Mouse (Mus musculus) stomach, embryonic 15.5 days (tissue): ENCODE results near the gene Svs4. TPM values are rescaled to one million over a fixed set of nuclear protein-coding genes. Genes with fewer than 3 reads are reported as not detected.
"Not testable (repeated sequence)": the region's sequence is repeated elsewhere in the genome, so short reads cannot be mapped to it uniquely, and the experiment has no call there.

Experiments
- ATAC-seq: fragments of 200-750 bp; cut with Nextera tagmentation; 2 replicates; pipeline ENCODE4 v1.8.0; 2017; ENCODE audit warnings: low read depth, moderate number of reproducible peaks, moderate TSS enrichment; ENCODE audit not compliant: insufficient read depth, low FRiP score
- H3K27ac ChIP-seq: fragments of 300-500 bp; sonication (generic); 2 replicates; pipeline ENCODE4 v1.5.1; 2015; ENCODE audit warnings: mild to moderate bottlenecking, inconsistent platforms
- H3K27me3 ChIP-seq: fragments of 300-500 bp; sonication (generic); replicated peaks from 2 replicates; pipeline ENCODE4 v1.6.1; 2015; ENCODE audit warnings: inconsistent platforms
- H3K36me3 ChIP-seq: fragments of 300-500 bp; sonication (generic); 2 replicates; pipeline ENCODE4 v1.6.1; 2015; ENCODE audit warnings: inconsistent platforms
- H3K4me1 ChIP-seq: fragments of 300-500 bp; sonication (generic); 2 replicates; pipeline ENCODE4 v1.6.1; 2015; ENCODE audit warnings: inconsistent platforms
- H3K4me2 ChIP-seq: fragments of 300-500 bp; sonication (generic); 2 replicates; pipeline ENCODE4 v1.6.1; 2015; ENCODE audit warnings: mild to moderate bottlenecking, inconsistent platforms
- H3K4me3 ChIP-seq: fragments of 300-500 bp; sonication (generic); replicated peaks from 2 replicates; pipeline ENCODE4 v1.5.1; 2015; ENCODE audit warnings: inconsistent platforms
- H3K9ac ChIP-seq: fragments of 300-500 bp; sonication (generic); 2 replicates; pipeline ENCODE4 v1.6.1; 2015; ENCODE audit warnings: inconsistent platforms
- H3K9me3 ChIP-seq: fragments of 300-500 bp; sonication (generic); 2 replicates; pipeline ENCODE4 v1.6.1; 2016; ENCODE audit warnings: inconsistent platforms
- WGBS: fragments of 180-500 bp; shearing (Covaris S2); methylation state at CpG from one replicate; pipeline ENCODE4 v1.1.7; 2015; 5-methylcytosine and 5-hydroxymethylcytosine counted together
- polyA plus RNA-seq: library from polyadenylated mRNA; unstranded; fragments of >200 nt; fragmentation: Nextera tagmentation; extraction: Ambion mirVana; gene quantifications from 2 replicates; pipeline ENCODE4 v1.2.1, GENCODE M21; 2015

Svs4 gene
- polyA plus RNA-seq: not detected in 2 replicates

DNA sequence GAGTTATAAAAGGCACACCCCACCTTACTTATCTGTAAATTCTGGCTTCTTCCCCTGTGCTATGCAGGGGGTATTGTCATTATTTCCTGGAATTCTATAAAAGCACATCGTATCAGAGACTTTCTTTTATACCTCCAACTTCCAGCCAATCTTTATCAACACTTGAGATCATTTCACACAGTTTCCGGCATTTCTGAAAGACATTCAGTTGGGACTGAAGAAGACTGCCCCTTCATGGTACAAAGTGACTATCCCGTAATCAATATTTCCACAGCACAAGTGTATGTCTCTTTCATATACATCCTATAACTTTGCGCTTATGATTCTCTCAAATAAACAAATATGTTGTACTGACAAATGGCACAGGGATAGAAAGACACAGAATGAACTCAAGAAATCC is at the start of gene Svs4:
Gene Svs4, minus strand, starts transcription at position 101 of the 400 bp plus-strand sequence.
- Histone ChIP-seq H3K4me2 (no peak within 1 kb of the TSS), H3K9me3 (no peaks in the 10 kb centered on the region), H3K27ac (no peak within 1 kb of the TSS), H3K4me1 (no peaks in the 10 kb centered on the region), H3K9ac (no peak within 1 kb of the TSS), H3K36me3 (no peaks in the 10 kb centered on the region), H3K4me3 (no peak within 1 kb of the TSS), H3K27me3 (no peaks in the 10 kb centered on the region)
- WGBS: 87% methylated on average over 4 of the region's 4 CpGs
- ATAC-seq: no peak

DNA sequence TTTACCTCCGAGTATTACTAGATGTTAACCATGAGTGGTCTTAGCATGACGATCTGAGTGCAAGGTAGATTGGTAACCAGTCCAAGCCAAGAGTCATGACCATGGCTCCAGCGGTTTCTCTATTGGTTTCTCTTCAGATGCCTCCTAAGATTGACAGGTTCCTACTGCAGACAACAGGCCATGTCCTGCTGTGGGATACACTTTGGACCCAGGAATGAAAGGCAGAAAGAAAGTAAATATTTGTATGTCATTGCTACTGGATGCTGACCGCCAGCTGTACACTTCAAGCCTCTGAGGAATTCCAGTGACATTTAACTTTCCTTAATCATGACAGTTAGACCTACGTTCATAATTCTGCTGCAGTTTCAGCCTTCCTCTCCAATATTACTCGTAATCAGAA is 42.7 kb upstream of the Svs4 start:
- no peaks in the 10 kb centered on the region for H3K36me3 ChIP-seq
- no peak overlapping the region for H3K4me2 ChIP-seq
- WGBS: 70% methylated on average over 6 of the region's 6 CpGs
- H3K4me3 ChIP-seq: no peak overlapping the region
- ATAC-seq: no peak
- H3K27me3 ChIP-seq: no peaks in the 10 kb centered on the region
- H3K9ac ChIP-seq: no peak overlapping the region
- H3K27ac ChIP-seq: no peak overlapping the region
- H3K4me1 ChIP-seq: no peaks in the 10 kb centered on the region
- no peaks in the 10 kb centered on the region for H3K9me3 ChIP-seq

DNA sequence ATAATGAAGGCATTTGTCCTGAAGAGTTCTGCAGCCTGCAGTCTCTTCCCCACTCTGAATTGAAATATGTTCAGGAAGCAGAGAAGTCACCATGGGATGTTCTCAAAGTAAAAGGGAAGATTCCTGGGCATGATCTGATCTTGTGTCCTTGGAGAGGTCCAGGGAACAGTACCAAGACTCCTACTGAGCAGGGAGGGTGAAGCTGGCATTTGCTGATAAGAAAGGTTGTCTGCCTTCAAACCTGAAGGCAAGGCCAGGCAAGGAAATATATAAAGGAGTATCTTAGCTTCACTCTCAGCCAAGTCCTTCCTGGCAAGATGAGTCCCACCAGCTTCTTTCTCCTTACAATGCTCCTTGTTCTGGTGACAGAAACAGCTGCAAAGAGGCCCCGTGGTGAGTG is 38.2 kb upstream of the Svs4 start, which contains the start of gene Svs6:
Gene Svs6, plus strand, starts transcription at position 301 of the 400 bp plus-strand sequence.
- H3K27me3 ChIP-seq, H3K4me1 ChIP-seq, H3K9ac ChIP-seq, H3K4me3 ChIP-seq, H3K9me3 ChIP-seq, H3K4me2 ChIP-seq, H3K36me3 ChIP-seq, H3K27ac ChIP-seq, ATAC-seq: not testable (repeated sequence)
- WGBS: 85% methylated on average over 1 of the region's 1 CpGs

DNA sequence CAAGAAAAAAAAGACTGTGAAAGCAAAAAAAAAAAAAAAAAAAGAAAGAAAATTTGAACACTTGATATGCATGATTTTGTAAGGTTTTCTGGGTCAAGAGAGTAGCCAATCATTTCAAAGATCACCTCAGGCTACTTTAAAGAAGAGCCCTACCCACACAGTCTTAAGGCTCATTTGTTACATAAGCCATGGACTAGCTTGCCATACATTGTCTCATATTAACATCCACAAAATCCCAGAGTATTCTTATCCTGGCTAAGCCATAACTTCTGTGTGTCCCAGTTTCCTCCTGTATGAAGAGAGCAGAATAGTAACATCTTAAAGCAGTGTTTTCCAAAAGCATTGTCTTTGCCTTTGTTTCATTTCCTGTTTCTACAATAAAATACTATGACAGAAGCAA is 37.2 kb upstream of the Svs4 start:
- not testable (repeated sequence) for H3K4me3 ChIP-seq, H3K27me3 ChIP-seq, H3K4me1 ChIP-seq, ATAC-seq, H3K27ac ChIP-seq, H3K36me3 ChIP-seq, H3K4me2 ChIP-seq, H3K9me3 ChIP-seq, H3K9ac ChIP-seq

DNA sequence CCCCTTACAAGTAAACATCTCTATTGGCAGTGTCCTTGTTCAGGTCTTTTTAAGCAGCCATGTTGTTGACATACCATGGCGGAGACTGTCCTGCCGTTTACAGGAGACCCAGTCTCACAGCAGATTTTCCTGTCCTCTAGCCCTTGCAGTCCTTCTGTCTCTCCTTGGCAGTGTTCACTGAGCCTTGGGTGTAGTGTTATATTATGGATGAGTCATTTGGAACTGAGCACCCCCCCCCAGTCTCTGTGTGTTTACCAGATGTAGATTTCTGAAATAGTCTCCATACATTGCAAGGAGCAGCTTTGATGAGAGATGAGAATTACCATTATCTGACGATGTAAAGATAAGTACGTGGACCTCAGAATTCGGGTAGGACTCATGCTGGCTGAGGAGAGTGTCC is 34.3 kb upstream of the Svs4 start:
- H3K9me3 ChIP-seq: no peaks in the 10 kb centered on the region
- H3K4me2 ChIP-seq: no peak overlapping the region
- no peaks in the 10 kb centered on the region for H3K27me3 ChIP-seq
- no peak overlapping the region for H3K9ac ChIP-seq
- H3K36me3 ChIP-seq: no peaks in the 10 kb centered on the region
- H3K27ac ChIP-seq: no peak overlapping the region
- no peak for ATAC-seq
- H3K4me3 ChIP-seq: no peak overlapping the region
- WGBS: 79% methylated on average over 5 of the region's 5 CpGs
- no peaks in the 10 kb centered on the region for H3K4me1 ChIP-seq

DNA sequence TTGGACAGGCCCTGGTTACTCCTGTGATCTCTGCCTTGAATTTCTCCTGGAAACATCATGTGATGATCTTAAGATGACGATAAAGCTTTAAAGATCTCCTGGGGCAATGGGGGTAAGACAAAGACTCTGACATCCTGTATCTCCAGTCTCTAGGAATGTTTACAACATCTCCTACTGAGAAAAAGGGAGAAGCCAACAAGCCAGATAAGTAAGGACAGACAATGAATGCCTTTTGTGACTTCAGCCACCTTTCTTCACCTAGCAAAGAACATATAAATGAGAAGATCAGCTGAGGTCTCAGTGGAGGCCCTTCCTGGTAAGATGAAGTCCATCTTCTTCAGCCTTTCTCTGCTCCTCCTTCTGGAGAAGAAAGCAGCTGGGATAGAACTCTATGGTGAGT is 10.7 kb upstream of the Svs4 start, which contains the start of gene Svs3a:
Gene Svs3a, plus strand, starts transcription at position 301 of the 400 bp plus-strand sequence.
- H3K27me3 ChIP-seq, ATAC-seq, H3K9ac ChIP-seq, H3K27ac ChIP-seq, H3K4me1 ChIP-seq, H3K4me3 ChIP-seq, H3K9me3 ChIP-seq, H3K36me3 ChIP-seq, H3K4me2 ChIP-seq: not testable (repeated sequence)
- 61% methylated on average over 1 of the region's 1 CpGs for WGBS

DNA sequence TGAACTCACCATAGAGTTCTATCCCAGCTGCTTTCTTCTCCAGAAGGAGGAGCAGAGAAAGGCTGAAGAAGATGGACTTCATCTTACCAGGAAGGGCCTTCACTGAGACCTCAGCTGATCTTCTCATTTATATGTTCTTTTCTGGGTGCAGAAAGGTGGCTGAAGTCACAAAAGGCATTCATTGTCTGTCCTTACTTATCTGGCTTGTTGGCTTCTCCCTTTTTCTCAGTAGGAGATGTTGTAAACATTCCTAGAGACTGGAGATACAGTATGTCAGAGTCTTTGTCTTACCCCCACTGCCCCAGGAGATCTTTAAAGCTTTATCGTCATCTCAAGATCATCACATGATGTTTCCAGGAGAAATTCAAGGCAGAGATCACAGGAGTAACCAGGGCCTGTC is 21.7 kb downstream of the Svs4 start, which contains the start of gene Svs3b:
Gene Svs3b, minus strand, starts transcription at position 101 of the 400 bp plus-strand sequence.
- not testable (repeated sequence) for H3K9me3 ChIP-seq, H3K4me1 ChIP-seq, H3K9ac ChIP-seq, H3K36me3 ChIP-seq, H3K27ac ChIP-seq, H3K27me3 ChIP-seq, H3K4me2 ChIP-seq, H3K4me3 ChIP-seq, ATAC-seq
- WGBS: 69% methylated on average over 1 of the region's 1 CpGs

DNA sequence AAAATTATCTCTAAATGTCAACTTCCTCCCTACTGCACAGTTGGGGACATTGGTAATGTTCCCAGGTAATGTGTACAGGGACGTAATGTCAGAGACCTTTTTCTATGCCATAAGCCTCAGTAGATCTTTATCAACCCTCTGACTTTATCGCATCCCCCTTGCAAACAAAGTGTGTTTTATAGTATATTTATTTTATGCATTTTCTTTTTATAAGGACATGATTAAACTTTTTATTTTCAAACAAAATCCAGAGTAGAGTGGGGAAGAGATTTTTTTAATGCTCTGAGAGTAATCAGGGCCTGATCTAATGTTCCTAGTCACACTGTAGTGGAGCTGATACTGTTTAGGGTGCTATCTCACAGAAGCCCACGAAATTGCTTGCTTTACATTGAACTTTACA is 39.9 kb downstream of the Svs4 start, which contains the start of gene Svs2:
Gene Svs2, minus strand, starts transcription at position 101 of the 400 bp plus-strand sequence.
- WGBS: 77% methylated on average over 3 of the region's 3 CpGs
- Histone ChIP-seq H3K4me2 (no peak within 1 kb of the TSS), H3K27ac (no peak within 1 kb of the TSS), H3K27me3 (no peaks in the 10 kb centered on the region), H3K36me3 (no peaks in the 10 kb centered on the region), H3K4me3 (no peak within 1 kb of the TSS), H3K9me3 (no peaks in the 10 kb centered on the region), H3K9ac (no peak within 1 kb of the TSS), H3K4me1 (no peaks in the 10 kb centered on the region)
- ATAC-seq: no peak

DNA sequence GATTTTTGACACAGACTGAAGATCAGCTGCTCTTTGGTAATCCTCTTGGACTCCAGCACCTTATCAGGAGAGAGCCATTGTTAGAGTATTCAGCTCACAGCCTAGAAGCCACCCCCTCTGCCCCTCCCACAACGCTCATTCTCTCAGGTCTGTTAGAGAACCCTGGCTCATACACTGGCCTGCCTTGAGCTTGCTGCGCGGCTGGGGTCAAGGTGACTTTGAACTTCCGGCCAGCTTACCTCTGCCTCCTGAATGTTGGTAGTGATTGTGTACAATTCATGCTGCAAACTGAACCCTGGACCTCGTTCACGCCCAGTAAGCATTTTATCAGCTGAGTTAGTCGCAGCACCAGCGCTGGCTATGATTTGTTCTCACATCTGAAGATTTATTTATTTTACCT is 45.6 kb downstream of the Svs4 start:
- Histone ChIP-seq H3K27me3 (no peaks in the 10 kb centered on the region), H3K4me1 (no peaks in the 10 kb centered on the region), H3K27ac (no peak overlapping the region), H3K4me2 (no peak overlapping the region), H3K9ac (no peak overlapping the region), H3K36me3 (no peaks in the 10 kb centered on the region), H3K4me3 (no peak overlapping the region), H3K9me3 (no peaks in the 10 kb centered on the region)
- 66% methylated on average over 8 of the region's 8 CpGs for WGBS
- peak; percentile 35; the same call in 1 of the 2 replicates for ATAC-seq

DNA sequence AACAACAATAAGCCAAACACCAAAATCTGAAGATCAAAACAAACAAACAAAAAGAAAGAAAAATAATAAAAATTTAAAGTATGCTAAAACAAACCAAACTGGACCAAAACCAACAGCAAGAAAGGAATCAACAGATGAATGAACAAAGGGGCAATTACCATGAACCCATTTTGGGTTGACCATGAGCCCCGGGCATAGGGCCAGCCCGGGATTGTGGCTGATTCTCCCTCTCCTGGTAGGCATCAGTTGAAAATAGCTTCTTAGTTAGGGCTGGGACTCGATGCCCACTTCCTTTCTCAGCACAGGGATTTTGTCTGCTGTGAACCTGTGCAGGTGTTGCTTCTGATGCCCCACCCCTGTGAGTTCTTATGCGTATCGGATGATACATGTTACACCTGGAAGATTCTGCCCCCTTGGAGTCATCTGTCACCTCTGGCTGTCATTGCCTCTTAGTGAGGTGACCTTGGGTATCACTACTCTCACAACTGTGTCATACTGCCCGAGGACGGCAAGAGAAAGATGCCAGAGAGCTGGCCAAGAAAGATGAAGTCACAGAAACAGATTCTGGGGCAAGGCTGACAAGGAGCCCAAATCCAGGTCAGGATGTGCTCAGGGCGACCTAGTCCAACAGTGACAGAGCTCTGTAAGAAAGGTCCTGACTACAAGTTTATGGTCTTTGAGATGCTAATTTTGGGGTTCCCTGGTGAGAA is 49.7 kb downstream of the Svs4 start:
- no peak for ATAC-seq
- no peaks in the 10 kb centered on the region for H3K4me1 ChIP-seq
- WGBS: 80% methylated on average over 8 of the region's 8 CpGs
- H3K4me2 ChIP-seq: no peak overlapping the region
- no peak overlapping the region for H3K27ac ChIP-seq
- H3K27me3 ChIP-seq: no peaks in the 10 kb centered on the region
- H3K4me3 ChIP-seq: no peak overlapping the region
- H3K36me3 ChIP-seq: no peaks in the 10 kb centered on the region
- no peaks in the 10 kb centered on the region for H3K9me3 ChIP-seq
- H3K9ac ChIP-seq: no peak overlapping the region
